Mouse (Mus musculus) telencephalon, adult 2 months (tissue): ENCODE data around the gene Agpat3.
A peak's percentile ranks its signal among the peaks of the same experiment; 100 is the strongest.

Experiments used
- DNase-seq: peaks from one replicate; pipeline ENCODE4 v3.0.0-alpha.2; 2011; ENCODE audit warnings: low read depth, low spot score

Gene Agpat3

GRCm38 (mm10) chr10:78324556-78325164, 27.6 kb downstream of the Agpat3 start:
- no peak for DNase-seq

GRCm38 (mm10) chr10:78323214-78323880, 28.9 kb downstream of the Agpat3 start:
- no peak for DNase-seq

- DNase-seq, result no peak
Observed at GRCm38 (mm10) chr10:78322806-78323205, 29.5 kb downstream of the Agpat3 start.

- no peak for DNase-seq
Observed at GRCm38 (mm10) chr10:78321133-78321757, 31.0 kb downstream of the Agpat3 start.

DNA sequence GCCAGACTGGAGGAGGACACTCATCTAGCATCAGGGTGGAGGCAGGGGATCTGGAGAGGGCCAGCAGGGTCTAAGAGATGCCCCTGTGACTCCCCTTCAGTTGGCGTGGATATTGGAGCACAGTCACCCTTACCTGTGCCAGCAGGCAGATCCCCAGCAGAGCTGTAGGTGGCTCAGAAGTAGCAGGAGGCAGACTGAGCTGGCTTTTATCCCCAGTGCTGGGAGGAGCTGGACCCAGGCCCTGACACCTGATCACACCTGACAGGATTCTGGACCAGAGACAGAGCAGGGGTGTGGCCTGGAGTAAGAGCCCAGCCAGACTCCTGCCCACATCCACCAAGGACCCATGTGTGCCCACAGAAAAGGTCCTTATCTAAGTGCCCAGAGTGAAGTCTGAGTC, 31.8 kb downstream of the Agpat3 start:
- DNase-seq, result no peak

DNA sequence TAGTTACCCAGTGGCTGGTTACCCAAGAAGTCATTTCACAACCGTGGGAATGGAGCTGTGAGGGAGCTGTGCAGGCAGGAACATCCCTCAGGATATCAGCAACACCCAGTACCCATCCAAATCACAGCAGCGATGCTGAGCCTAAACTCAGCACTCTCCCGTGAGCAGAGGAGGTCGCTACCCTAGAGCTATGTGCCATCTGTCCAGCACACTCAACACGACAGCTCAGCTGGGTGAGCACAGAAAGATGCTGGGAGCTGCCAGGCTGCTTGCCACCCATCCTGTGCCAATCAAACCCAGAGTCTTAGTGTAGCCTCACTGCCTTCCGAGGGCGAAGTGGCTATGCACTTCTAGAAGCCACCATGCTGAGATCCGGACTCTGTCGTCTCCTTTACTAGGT, 32.3 kb downstream of the Agpat3 start:
- peak; percentile 59 for DNase-seq

- DNase-seq, result no peak
Observed at GRCm38 (mm10) chr10:78317270-78317923, 34.9 kb downstream of the Agpat3 start.

- no peak for DNase-seq
Observed at GRCm38 (mm10) chr10:78316228-78317087, 35.8 kb downstream of the Agpat3 start.

- no peak for DNase-seq
Observed at GRCm38 (mm10) chr10:78315145-78315544, 37.1 kb downstream of the Agpat3 start.

DNA sequence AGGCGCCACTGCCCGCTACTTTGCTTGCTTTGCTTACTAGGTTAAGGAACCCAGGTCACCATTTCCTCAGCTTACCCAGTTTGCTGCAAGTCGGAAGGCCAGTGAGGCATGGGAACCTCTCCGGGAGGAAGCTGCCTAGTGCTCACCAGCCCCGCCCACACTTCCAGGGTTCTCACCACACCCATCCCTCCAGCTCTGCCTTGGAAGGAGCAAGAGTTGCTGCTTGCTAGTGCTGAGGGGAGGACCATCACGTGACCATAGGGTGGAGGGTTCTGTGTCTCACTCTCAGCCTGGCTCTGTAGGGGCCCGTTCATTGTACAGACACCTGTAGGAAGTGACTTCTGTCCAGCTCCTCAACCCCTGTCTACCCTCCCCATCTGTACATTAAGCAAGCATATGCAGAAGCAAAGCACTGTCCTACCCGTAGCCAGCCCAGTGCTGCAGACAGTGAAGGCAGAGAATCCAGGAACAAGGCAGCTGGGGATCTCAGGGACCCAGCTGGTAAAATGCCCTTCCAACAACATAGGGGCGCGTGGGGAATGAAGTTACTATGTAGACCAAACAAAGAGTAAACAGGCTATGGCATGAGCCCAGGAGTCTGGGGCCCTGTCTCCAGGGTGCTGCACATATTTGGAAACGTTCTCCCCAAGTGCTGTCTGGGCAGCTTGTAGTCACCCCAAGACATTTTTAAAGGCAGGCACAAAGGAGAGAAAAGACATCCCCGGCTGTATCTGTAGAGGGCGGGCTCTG, 40.2 kb downstream of the Agpat3 start:
- no peak for DNase-seq

DNA sequence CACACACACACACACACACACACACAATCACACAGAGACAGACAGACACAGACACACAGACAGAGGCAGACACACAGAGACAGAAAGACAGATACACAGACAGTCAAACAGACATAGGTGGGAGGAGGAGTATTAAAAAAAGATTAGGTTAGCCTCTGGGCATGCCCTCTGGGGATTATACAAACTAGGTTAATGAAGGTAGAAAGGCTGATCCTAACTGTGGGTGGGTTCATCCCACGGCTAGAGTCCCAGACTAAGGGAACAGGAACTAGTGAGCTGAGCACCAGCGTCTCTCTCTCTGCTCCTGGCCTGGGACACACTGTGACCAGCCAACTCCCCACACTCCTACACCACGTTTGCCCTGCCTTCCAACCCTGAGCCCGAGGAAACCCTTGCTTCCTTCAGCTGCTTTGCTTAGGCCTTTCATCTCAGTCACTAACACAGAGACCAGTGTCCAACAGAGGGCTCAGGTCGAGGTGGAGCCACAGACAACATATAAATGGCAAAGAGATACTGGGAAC, 41.5 kb downstream of the Agpat3 start:
- DNase-seq, result no peak

- no peak for DNase-seq
Observed at GRCm38 (mm10) chr10:78308617-78309016, 43.7 kb downstream of the Agpat3 start.

DNA sequence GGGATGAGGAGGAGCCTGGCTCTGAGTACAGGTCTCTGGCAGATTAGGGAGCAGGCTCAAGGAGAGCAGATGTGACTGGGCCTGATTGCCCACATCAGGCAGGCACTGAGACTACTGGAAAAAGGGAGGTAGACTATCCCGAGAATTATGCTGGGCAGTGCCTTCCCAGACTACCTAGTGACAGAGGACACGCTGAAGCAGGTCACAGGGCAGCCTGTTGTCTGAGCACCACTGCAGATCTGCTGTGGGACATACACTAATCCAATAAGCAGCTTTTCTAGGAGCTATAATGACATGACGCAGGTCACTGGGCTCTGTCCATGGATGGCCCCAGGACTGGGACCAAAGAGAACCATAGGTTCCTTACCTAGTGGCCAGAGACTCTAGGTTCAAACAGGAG, 44.9 kb downstream of the Agpat3 start:
- DNase-seq, result no peak

DNA sequence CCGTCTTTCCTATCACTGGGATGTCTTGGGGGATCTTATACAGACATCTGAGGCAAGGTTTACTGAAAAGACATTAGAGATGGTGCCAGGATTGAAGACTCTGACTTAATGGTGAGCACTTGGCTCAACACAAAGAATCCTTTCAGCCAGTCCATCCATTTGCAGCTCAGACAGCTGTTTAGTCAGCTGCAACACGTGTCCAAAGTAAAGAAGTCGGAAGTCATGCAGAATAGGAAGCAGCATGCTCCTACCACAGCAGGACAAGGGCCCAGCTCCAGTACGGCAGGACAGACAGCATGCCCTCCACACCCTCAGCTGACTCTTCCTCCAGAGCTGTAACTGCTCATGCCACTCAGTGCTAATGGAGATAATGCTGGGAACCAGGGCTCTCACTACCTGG, 46.3 kb downstream of the Agpat3 start:
- DNase-seq, result no peak

- no peak for DNase-seq
Observed at GRCm38 (mm10) chr10:78304996-78305395, 47.3 kb downstream of the Agpat3 start.

- DNase-seq, result no peak
Observed at GRCm38 (mm10) chr10:78303675-78304074, 48.6 kb downstream of the Agpat3 start.

DNA sequence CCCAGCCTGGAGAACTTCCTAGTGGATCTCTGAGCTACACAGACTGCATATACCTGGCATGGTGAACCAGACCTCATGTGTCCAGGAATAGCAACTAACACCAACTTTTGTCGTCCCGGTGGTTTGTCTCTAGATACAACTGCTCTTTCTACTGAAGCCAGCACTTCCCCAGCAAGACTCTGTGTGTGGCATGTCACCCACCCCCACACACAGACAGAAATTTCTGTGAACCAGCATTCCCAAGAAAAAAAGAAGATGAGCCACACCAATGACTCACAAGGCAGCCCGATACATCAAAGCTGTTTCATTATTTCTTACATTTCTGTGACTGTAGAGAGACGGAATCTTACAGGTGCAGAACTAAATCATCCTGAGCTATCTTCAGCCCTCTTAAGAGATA, 52.2 kb downstream of the Agpat3 start:
- peak; percentile 78 for DNase-seq

GRCm38 (mm10) chr10:78298651-78299644, 53.3 kb downstream of the Agpat3 start:
- DNase-seq, result no peak
